Comparison of ENCODE assay signal across 8 mouse cellular contexts in the genomic region with DNA sequence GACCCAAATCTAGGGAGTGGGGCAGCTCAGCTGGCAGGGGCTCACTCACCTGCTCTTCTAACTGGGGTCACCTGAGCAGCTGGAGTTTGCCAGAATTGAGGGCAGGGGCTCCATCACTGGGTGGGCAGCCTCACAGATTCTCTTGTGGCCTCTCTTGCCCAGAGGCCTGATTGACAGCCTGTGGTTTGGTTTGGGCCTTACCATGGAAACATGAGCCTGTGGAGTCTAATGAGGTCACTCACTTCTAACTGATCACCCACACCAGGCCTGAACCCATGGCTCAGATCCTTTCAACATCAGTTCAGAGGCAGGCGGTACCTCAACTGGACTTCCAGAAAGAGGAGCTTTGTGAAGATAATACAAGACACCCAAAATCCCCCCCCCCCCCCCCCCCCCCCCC. TPM values are rescaled to one million over a fixed set of nuclear protein-coding genes. Genes with fewer than 3 reads are reported as not detected.
DNase-seq lines count a peak whose midpoint lies in the region; ATAC-seq and TF ChIP-seq lines count a peak whose summit lies in the region.

No protein-coding gene starts in this region.

- DNase-seq in adrenal gland, adult 8-10 months, result peak; percentile 11
- DNase-seq in adrenal gland, postnatal 4 days (ENCODE audit: low spot score in 2 of 2), result no peak
- DNase-seq in neural tube, embryonic 11.5 days (ENCODE audit: low spot score), result no peak
- no peak for DNase-seq in neural tube, embryonic 10.5 days (ENCODE audit: extremely low spot score, low spot score)
- DNase-seq in hindbrain, postnatal 0 days (ENCODE audit: low spot score), result peak; percentile 33
- DNase-seq in urinary bladder, adult 2 months (ENCODE audit: low spot score), result no peak
- no peak for DNase-seq in spleen, postnatal 14 days (ENCODE audit: low spot score in 2 of 2)
- no peak for DNase-seq in spleen, adult 12 weeks (ENCODE audit: low spot score)

- TF ChIP-seq CTCF in hindbrain, postnatal 0 days (IDR thresholded peaks at IDR 0.05; ENCODE audit: low read depth), result no peak

- no peak overlapping the region for H3K9ac ChIP-seq in neural tube, embryonic 11.5 days (ENCODE audit: low read length)
- no peak overlapping the region for H3K9ac ChIP-seq in hindbrain, postnatal 0 days (replicated peaks; ENCODE audit: low read length)

- ATAC-seq in neural tube, embryonic 11.5 days (ENCODE audit: insufficient read depth, low FRiP score, low TSS enrichment), result no peak
- ATAC-seq in hindbrain, postnatal 0 days, result peak; percentile 61

- H3K27me3 ChIP-seq in neural tube, embryonic 11.5 days (ENCODE audit: control insufficient read depth, insufficient read depth, low read length), result no peaks in the 10 kb centered on the region
- H3K27me3 ChIP-seq in hindbrain, postnatal 0 days (ENCODE audit: insufficient read depth, low read length), result no peaks in the 10 kb centered on the region

- peaks cover 4% of the 10 kb centered on the region; the same call in 1 of the 2 replicates for H3K4me1 ChIP-seq in neural tube, embryonic 11.5 days (ENCODE audit: control insufficient read depth, insufficient read depth, low read length)
- peaks cover 3% of the 10 kb centered on the region; the same call in 1 of the 2 replicates for H3K4me1 ChIP-seq in hindbrain, postnatal 0 days (ENCODE audit: insufficient read depth, low read length)

- no peak overlapping the region for H3K4me3 ChIP-seq in neural tube, embryonic 11.5 days (ENCODE audit: low read depth, low read length)
- H3K4me3 ChIP-seq in hindbrain, postnatal 0 days (ENCODE audit: low read length), result no peak overlapping the region

- peak overlapping the region; percentile 63; the same call in 1 of the 2 replicates for H3K27ac ChIP-seq in neural tube, embryonic 11.5 days (ENCODE audit: low read depth, low read length)
- H3K27ac ChIP-seq in hindbrain, postnatal 0 days, result no peak overlapping the region; the same call in 1 of the 2 replicates

- no peak overlapping the region for H3K4me2 ChIP-seq in neural tube, embryonic 11.5 days (ENCODE audit: low read depth)
- H3K4me2 ChIP-seq in hindbrain, postnatal 0 days (ENCODE audit: low read depth, low read length), result no peak overlapping the region

- H3K9me3 ChIP-seq in neural tube, embryonic 11.5 days (ENCODE audit: control insufficient read depth, low read length), result no peaks in the 10 kb centered on the region
- no peaks in the 10 kb centered on the region for H3K9me3 ChIP-seq in hindbrain, postnatal 0 days (ENCODE audit: low read length)

- no peaks in the 10 kb centered on the region for H3K36me3 ChIP-seq in neural tube, embryonic 11.5 days (ENCODE audit: control insufficient read depth, insufficient read depth, low read length)
- no peaks in the 10 kb centered on the region for H3K36me3 ChIP-seq in hindbrain, postnatal 0 days (ENCODE audit: insufficient read depth, low read length)

- 67% methylated on average over 1 of the region's 1 CpGs for WGBS in neural tube, embryonic 11.5 days
- 42% methylated on average over 1 of the region's 1 CpGs for WGBS in hindbrain, postnatal 0 days

RNA-seq across cellular contexts. Expression of a gene that starts 33.9 kb away (rescaled TPM):
- total RNA-seq in adrenal gland, adult 8-10 months (2022), result 1 to 10 TPM in 2 of 4 experiments, under 1 TPM in 2; 0.52 to 6.0 (median 2.5) TPM
- total RNA-seq in adrenal gland, postnatal 4 days (2021), result 1 to 10 TPM; 1.7 to 2.7 TPM
- polyA plus RNA-seq in neural tube, embryonic 11.5 days (2014; fragmentation: Nextera tagmentation; extraction: Ambion mirVana), result 1.4 and 1.6 TPM in 2 replicates
- 0.21 and 0.36 TPM in 2 replicates for total RNA-seq in hindbrain, postnatal 0 days (2014; rRNA removed)
- polyA plus RNA-seq in hindbrain, postnatal 0 days (2015; fragmentation: Nextera tagmentation; extraction: Ambion mirVana), result 0.41 and 0.52 TPM in 2 replicates
- polyA plus RNA-seq in urinary bladder, adult 2 months (2012; rRNA removed), result 1.1 TPM in 2 replicates

Comparison
In these comparisons a context has a peak if more than half of its experiments do, and no peak if none do; other contexts are left out.
1. DNase-seq: peak in adrenal gland, adult 8-10 months (single experiment) and hindbrain, postnatal 0 days (single experiment); none in adrenal gland, postnatal 4 days (0 of 2), neural tube, embryonic 11.5 days (single experiment), neural tube, embryonic 10.5 days (single experiment), urinary bladder, adult 2 months (single experiment), spleen, postnatal 14 days (0 of 2) and spleen, adult 12 weeks (single experiment).